Mouse (Mus musculus): Measurements from ENCODE around the gene Eng. TPM values are rescaled to one million over a fixed set of nuclear protein-coding genes. Genes with fewer than 3 reads are reported as not detected.

Eng gene
- total RNA-seq (2021), result 10 to 100 TPM; 17.4 to 24.2 TPM

DNA sequence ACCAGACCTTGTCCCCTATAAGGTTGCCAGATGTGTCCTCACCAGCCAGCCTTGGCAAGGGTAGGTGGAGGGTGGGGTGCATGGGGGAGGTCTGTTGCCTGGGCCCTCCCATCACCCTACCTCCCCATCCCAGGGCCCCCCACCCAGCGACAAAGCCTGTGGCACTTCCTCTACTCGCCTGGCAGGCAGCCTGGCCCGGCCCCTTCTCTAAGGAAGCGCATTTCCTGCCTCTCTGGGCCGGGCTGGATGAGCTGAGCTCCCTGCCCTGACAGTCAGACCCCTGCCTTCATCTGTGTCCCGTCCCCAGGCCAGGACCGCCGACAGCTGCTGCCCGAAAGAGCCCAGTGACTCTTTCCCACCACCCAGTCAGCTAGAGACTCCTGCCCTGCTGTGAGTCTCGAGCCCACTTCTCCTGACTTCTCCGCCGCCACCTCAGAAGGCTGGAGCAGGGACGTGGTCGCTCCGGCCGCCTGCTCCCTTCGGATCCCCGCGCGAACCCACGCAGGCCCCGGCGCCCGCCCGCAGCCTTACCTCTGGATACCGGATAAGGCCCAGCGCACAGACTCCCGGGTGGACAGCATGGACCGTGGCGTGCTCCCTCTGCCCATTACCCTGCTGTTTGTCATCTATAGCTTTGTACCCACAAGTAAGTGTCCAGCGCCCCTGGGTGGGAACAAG lies at the start of gene Eng:
Eng (plus strand) TSS at position 217 of the 678 bp plus-strand sequence.
- no peak for DNase-seq (ENCODE audit: extremely low spot score in 1 of 2, low spot score in 1 of 2)

DNA sequence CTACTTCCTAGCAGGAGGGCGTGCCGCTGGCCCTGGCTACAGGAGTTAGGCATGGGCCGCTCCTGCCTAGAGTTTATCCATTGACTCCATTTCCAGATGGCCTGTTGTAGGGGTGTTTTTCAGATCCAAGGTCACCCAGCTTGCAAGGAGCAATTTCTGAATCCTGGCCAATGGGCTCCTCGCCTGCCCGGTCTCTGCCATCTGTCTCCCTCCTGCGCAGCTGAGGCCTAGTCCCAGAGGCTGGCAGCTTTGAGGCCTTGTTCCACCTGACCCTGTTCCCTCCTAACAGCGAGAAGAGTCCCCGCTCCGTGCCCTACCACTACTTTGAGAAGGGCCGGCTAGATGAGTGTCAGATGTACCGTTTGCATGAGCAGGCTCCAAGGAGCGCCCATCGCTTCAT lies 49.7 kb upstream of the Eng start:
- no peak for DNase-seq (ENCODE audit: extremely low spot score in 1 of 2, low spot score in 1 of 2)

DNA sequence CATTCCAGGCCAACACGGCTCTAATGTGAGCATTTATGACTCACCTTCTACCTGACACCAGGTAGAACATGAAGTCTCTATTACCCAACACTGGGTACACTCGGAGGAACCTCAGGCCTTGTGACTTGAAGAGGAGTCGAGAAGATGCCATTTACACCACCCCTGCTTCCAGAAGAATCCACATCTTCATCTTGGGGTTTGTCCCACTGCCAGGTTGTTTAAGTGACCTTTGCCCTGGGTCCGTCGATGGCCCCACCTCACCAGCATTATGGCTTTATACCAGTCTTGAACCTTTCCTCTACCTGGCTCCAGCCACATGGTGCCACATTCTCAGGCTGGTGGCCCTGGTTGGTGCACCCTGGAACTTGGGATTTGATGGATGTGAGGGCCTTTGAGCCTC lies 49.1 kb upstream of the Eng start:
- no peak for DNase-seq (ENCODE audit: extremely low spot score in 1 of 2, low spot score in 1 of 2)

DNA sequence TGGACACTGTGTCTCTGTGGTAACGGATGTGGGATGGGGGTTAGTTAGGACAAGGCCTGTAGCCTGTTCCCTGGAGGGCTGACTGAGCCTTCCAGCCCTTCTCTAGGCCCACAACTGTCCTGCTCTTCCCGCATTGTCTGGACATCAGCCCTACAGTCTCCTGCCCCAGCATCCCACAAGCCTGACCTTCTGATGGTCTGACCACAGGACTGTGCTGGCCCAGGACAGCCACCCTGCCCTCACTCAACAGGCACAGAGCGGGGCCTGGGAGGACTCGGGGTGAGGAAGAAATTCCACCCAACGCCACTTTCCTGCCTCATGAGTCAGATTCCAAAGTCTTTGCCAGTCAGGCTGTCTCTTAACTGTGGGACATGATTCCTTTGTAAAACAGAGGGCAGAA lies 48.7 kb upstream of the Eng start:
- no peak for DNase-seq (ENCODE audit: extremely low spot score in 1 of 2, low spot score in 1 of 2)

DNA sequence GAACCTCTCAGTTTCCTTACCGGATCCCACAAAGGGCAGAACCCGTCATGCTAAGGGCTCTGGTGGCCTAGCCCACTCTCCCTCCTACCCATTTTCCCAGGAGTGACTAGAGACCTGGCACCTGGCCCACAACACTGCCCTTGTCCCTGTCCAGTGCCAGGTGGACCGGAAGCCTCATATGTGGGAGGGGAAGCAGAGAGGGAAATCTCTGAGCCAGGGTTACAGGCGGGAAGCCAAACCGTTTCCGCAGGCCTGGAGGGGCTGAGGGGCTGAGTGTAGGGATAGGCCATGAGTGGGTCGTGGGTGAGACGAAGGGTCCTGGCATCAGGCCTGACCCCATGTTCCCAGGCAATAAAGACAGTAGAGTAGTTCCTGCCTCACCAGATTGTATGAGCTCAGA lies 47.9 kb upstream of the Eng start:
- DNase-seq (ENCODE audit: extremely low spot score in 1 of 2, low spot score in 1 of 2), result no peak

DNA sequence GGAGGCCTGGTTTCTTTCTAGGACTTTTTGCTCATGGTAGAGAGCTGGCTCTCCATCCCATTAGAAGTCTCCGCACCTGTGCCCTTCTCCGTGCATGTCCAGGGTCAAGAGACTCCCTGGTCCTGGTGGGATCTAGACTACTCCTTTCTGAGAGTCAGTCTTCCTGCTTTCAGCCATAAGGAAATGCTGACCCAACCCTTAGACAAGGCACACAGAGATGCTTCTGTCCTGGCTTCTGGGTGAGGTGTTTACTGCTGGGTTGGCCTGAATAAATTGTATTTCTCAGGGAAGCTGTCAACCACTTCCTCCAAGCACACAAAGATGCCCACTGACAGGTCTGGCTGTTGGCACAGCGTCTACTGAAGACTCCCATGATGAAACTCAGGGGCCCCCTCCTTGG lies 47.0 kb upstream of the Eng start, which contains the start of gene St6galnac6:
St6galnac6 (plus strand) TSS at position 301 of the 400 bp plus-strand sequence.
- DNase-seq (ENCODE audit: extremely low spot score in 1 of 2, low spot score in 1 of 2), result no peak

DNA sequence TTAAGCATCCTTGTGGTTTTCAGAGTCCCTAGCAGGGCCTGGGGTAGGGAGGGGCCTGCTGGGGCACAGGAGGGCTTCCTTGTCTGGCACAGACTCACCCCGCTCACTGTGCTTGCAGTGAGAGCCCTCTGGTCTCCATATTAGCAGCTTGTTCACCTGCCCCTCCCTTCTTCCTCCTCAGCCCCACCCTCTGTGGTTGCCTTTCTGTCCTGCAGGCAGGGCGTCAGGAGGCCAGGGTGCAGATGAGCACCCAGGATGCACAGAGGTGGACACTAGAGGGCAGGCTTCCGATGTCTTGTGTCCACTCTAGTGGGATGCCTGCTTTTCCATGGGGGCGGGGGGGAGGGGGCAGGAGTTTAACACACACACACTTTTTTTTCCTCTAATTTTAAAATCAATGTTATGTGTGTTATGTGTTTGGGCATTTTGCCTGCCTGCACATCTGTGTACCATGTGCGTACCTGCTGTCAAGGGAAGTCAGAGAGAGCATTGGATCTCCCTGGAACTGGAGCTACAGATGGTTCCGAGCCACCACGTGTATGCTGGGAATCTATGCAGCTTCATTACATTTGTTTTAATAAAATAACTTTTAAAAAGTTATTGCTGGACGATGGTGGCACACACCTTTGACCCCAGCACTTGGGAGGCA lies 44.9 kb upstream of the Eng start:
- DNase-seq (ENCODE audit: extremely low spot score in 1 of 2, low spot score in 1 of 2), result no peak

DNA sequence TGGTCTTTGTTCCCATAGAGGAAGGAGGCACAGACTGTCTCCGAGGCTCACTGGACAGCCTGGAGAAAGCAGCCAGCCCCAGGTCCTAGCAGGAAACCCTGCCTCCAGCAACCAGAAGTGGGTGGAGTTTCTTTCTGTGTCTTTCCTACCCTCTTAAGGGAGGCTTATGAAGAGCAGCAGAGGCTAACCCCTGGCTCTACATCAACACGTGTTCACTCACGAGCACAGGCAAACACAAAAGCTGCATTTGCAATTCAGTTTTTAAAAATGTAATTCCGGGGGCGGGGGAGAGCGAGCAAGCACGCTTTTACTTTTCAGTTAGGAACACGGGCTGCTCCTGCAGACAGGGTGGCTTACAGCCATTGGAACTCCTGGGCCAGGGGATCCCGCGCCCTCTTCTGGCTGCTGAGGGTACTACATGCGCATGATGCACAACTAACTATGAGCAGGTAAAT lies 43.8 kb upstream of the Eng start:
- DNase-seq (ENCODE audit: extremely low spot score in 1 of 2, low spot score in 1 of 2), result peak; percentile 89 to 97

DNA sequence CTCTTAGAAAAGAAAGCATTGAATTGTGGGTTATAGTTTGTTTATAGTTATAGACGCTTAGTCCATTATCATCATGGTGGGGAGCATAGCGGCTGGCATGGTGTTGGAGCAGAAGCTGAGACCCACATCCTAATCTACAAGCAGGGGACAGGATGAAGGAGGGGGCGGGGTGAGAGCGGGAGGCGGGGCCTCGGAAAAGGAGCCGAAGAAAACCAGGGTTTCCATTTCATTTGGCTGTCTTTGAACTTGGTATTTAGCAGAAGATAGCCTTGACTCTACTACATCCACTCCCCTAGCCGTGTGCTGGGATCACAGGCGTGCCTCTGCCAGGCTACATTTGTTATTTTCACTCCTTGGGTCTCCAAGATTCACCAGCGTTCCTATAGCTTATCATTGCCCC lies 41.8 kb upstream of the Eng start:
- no peak for DNase-seq (ENCODE audit: extremely low spot score in 1 of 2, low spot score in 1 of 2)

DNA sequence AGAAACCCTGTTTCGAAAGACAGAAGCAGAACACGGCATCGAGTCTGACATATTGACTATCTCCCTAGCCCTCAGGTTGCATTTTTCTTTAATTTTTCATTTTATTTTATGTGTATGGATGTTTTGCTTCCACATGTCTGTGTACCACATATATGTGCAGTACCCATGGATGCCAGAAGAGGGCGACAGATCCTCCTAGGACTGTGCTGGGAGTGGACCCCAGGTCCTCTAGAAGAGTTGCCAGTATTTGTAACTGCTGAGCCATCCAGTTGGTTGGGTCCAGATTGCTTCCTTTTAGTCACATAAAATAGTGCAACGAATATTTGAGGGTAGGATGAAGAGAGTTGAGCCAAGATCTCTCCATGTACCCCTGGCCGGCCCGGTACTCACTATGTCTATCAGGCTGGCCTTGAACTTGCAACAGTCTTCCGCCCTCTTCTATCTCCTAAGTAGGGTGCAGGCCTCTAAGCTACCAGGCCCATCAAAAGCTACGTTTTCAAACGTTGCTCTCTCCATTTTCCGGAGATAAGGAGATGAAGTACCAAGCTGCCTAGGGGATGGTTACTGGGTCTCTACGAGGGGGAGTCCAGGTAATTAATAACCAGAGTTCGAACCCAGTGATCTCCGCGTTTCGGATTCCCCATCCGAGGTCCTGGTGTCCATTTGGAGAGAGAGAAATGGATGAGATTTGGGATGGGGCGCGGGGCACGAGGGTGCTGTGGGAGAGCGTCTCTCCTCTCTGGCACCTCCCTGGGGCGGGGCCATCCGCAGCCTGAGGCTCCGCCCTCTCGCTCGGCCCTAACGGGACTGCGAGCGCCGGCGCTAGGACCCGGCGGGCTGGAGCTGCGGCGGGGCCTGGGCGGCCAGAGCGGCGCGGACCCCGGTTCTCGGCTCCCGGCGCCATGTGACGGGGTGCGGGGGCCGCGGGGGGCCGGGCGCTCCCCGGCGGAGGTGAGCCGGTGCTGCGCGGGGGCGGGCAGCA lies 39.9 kb upstream of the Eng start:
- DNase-seq (ENCODE audit: extremely low spot score in 1 of 2, low spot score in 1 of 2), result peak; percentile 66 to 71

DNA sequence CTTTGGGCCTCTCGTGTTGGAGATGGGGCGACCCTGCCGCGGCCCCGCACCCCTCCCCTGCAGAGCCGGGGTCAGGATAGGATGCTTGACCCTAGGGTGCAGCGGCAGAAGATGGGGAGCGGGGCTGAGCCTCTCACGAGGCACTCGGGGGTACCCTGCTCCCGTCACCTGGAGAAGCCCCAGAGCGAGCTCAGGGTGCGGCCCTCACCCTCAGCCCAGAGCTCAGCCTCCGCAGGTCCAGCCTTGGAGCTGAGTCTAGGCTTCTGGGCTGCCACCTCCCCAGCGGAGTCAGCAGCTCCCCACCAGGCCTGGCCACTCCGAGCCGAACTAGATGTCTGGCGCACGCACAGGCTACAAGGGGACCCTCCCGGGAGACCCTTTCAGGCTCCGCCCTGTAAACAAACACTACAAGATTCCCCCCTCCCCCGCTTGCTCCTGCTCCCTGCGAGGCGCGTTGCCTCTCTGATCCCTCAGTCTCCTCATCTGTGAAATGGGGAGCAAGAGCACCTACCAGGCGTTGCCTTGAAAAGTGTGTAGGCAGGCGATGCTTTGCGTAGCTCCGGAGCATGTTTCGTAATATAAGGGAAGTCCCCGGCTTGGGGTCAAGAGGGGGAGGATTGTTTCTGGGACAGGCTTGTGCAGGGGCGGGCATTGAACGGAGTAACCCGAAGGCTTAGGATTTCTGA lies 39.0 kb upstream of the Eng start:
- peak in 1 of 2 experiments; percentile 42 for DNase-seq (ENCODE audit: extremely low spot score in 1 of 2, low spot score in 1 of 2)

DNA sequence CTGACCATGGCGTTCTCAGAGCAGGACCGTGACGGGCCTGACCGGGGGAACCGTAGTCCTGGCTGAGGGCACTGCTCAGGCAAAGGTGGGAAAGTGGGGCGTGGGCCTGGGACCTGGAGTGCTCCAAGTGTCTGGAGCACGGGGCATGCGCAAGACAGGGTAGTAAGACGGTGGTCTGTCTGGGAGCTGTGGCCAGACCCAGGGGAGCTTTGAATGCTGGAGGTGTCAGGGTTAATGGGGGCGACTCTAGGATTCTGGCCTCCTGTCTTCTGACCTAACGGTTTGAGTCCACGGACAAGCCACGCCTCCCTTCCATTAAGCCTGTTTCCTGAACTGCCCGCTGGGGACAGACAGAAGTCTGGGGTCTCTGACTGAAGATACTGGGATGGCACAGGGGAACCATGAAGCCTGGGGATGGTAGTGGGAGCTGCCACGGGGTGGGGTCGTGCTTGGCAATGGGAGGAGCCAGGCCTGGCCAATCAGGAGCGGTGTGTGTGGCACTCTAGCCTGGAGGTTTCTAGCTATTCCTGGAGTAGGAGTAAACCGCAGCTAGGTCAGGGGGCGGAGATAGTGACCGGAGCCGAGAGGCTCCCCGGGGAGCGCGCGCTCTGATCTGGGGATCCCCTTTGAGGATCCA lies 38.1 kb upstream of the Eng start:
- DNase-seq (ENCODE audit: extremely low spot score in 1 of 2, low spot score in 1 of 2), result no peak

DNA sequence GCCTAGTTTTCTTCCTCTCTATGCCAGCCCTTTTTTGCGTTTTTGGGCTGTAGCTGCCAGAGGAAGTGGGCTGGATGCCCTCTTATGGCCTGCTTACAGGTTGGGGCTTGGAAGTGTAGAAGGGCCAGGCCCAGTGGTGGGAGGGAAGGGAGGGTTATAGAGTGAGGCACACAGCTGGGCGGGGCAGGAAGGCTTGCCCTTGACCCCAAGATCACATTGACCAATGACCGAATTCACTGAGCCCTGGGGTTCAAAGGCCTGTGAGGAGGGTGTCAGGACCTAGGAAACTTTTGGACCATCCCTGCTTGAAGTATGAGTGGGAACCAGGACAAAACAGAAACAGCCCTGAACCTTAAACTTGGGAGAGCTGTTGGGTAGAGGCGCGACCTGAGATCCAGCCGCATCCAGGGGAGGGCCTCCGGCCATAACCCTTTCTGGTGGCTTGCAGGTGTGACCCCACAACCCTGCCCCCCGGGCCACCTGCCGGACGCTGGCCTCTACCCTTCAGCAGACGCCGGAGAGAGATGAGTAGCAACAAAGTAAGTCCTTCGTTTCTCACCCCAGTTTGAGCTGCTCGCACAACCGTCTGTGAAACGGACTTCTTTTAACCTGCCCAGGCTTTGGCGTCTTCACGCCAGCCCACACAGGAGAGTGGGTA lies 37.5 kb upstream of the Eng start:
- DNase-seq (ENCODE audit: extremely low spot score in 1 of 2, low spot score in 1 of 2), result no peak

DNA sequence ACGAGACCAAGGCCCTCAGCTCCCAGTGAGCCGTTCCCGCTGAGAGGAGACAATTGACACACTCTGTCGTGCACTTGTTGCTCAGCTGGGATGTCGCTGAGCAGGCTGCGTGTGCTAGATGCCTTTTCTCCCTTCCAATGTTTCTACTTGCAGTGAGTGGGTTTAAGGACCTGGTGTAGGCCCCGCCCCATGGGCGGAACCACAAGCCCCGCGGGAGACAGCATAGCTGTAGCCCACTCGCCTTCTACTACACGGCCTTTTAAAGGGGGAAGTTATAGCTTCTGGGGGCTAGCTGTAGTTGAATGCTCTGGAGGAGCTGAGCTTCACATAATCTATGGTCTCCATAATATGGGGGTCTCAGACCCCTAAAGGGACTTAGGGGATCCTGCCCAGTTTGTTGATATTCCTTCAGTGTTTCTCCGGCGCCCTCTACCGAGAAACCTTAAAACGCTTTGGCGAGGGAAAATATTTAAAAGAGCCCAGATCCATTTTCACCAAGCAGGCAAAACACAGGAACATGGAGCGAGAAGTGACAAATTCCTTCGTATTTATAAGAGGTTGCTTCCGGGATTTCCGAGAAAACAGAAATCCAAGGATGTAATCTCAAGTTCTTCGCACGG lies 35.7 kb upstream of the Eng start:
- peak in 1 of 2 experiments; percentile 58 for DNase-seq (ENCODE audit: extremely low spot score in 1 of 2, low spot score in 1 of 2)

DNA sequence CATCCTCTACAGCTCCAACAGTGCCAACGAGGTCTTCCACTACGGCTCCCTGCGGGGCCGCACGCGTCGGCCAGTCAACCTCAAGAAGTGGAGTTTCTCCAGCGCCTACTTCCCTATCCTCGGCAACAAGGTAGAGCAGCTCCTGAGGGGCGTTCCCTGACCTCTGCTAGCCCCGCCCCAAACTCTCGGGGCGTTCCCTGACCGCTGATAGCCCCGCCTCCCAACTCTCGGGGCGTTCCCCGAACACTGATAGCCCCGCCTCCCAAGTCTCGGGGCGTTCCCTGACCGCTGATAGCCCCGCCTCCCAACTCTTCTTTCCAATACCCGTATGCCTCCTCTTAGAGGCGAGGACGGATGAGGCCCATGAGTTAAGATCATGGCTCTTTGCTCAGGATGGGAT lies 34.1 kb upstream of the Eng start:
- DNase-seq (ENCODE audit: extremely low spot score in 1 of 2, low spot score in 1 of 2), result no peak

DNA sequence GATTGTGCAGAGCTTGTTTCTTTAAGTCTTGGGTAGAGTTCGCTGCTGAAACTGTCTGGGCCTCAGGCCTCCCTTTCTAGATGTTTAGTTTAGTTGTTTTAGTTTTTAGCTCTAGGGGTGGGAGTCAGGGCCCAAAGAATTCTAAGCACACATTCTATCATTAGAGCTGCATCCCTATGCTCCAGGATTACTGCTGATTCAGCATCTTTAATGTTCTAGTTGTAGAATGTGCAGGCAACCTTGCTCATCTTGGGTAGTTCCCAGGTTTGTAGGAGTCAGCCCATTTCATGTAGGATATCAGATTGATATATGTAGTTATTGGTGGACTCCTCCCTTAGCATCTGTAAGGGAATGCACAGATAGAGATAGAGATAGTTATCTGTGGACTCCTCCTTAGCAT lies 29.3 kb upstream of the Eng start:
- DNase-seq (ENCODE audit: extremely low spot score in 1 of 2, low spot score in 1 of 2), result no peak

DNA sequence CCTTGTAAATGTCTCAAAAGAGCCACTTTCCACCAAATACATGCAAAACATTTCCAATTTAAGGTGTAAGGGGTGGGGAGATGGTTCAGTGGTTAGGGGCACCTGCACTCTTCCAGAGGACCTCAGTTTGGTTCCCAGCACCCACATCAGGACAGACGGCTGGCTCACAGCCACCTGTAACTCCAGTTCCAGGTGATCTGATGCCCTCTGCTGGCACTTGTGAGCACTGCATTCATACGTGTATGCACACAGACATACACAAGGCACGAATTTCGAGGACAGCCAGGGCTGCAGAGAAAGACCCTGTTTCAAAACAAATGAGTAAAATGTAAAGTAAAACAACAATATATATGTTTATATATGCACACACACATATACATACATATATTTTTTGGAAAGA lies 28.8 kb upstream of the Eng start:
- DNase-seq (ENCODE audit: extremely low spot score in 1 of 2, low spot score in 1 of 2), result no peak

DNA sequence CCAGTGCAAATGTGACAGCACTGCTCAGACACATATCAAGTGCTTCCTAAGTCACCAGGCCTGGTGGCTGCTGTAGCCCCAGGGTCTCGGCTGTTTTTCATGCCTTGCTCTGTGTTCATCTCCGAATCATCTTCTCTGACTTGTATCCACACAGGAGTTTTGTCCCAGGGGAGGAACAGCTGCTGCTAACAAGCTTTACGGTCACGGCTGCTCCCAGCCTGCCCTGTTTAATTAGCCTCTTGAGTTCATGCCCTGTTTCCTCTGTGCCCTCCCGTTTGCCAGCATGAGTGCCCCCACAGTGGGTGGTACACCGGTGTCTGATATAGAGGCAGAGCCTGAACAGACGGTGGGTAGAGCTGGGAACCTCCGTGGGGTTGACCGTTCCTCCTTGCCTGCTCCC lies 28.3 kb upstream of the Eng start:
- DNase-seq (ENCODE audit: extremely low spot score in 1 of 2, low spot score in 1 of 2), result no peak
